Mouse (Mus musculus): ENCODE data around the gene Npm1. TPM values are rescaled to one million over a fixed set of nuclear protein-coding genes. Genes with fewer than 3 reads are reported as not detected.

The Npm1 gene
- polyA plus RNA-seq, 1 experiment = 267 TPM

- TF ChIP-seq POLR2A (IDR thresholded peaks at IDR 0.05; ENCODE audit: borderline replicate concordance, insufficient read depth, low read length) (no peak), CTCF (IDR thresholded peaks at IDR 0.05; ENCODE audit: borderline replicate concordance, insufficient read depth, low read depth, low read length) (no peak)
- Histone ChIP-seq H3K4me1 (ENCODE audit: control insufficient read depth, insufficient read depth, low read length) (no peaks in the 10 kb centered on the region), H3K27me3 (ENCODE audit: control insufficient read depth, insufficient read depth, low read length) (peaks cover 3% of the 10 kb centered on the region; the same call in 1 of the 2 replicates), H3K27ac (ENCODE audit: insufficient read depth, low read length) (no peak overlapping the region), H3K4me3 (replicated peaks; ENCODE audit: insufficient read depth, low read depth, low read length) (no peak overlapping the region)
- DNase-seq = peak; percentile 40 to 51
- 31% methylated on average over 24 of the region's 24 CpGs for WGBS
Measured at GRCm38 (mm10) chr11:33196447-33197132, 33.6 kb upstream of the Npm1 start.

GRCm38 (mm10) chr11:33195531-33196446 is 32.8 kb upstream of the Npm1 start:
- H3K27ac ChIP-seq (ENCODE audit: insufficient read depth, low read length) = no peak overlapping the region

GRCm38 (mm10) chr11:33195061-33195460 is 32.1 kb upstream of the Npm1 start:
- TF ChIP-seq POLR2A (IDR thresholded peaks at IDR 0.05; ENCODE audit: borderline replicate concordance, insufficient read depth, low read length) (no peak), CTCF (IDR thresholded peaks at IDR 0.05; ENCODE audit: borderline replicate concordance, insufficient read depth, low read depth, low read length) (no peak)
- WGBS = 52% methylated on average over 7 of the region's 7 CpGs
- no peak overlapping the region for H3K4me3 ChIP-seq (replicated peaks; ENCODE audit: insufficient read depth, low read depth, low read length)
- H3K4me1 ChIP-seq (ENCODE audit: control insufficient read depth, insufficient read depth, low read length) = no peaks in the 10 kb centered on the region
- H3K27me3 ChIP-seq (ENCODE audit: control insufficient read depth, insufficient read depth, low read length) = peaks cover 2% of the 10 kb centered on the region; the same call in 1 of the 2 replicates
- DNase-seq = no peak
- no peak overlapping the region for H3K27ac ChIP-seq (ENCODE audit: insufficient read depth, low read length)

More at GRCm38 (mm10) chr11:33195531-33196446, 32.8 kb upstream of the Npm1 start:
- peaks cover 3% of the 10 kb centered on the region; the same call in 1 of the 2 replicates for H3K27me3 ChIP-seq (ENCODE audit: control insufficient read depth, insufficient read depth, low read length)
- H3K4me3 ChIP-seq (replicated peaks; ENCODE audit: insufficient read depth, low read depth, low read length) = no peak overlapping the region
- no peaks in the 10 kb centered on the region for H3K4me1 ChIP-seq (ENCODE audit: control insufficient read depth, insufficient read depth, low read length)
- 26% methylated on average over 25 of the region's 25 CpGs for WGBS
- TF ChIP-seq CTCF (IDR thresholded peaks at IDR 0.05; ENCODE audit: borderline replicate concordance, insufficient read depth, low read depth, low read length) (no peak), POLR2A (IDR thresholded peaks at IDR 0.05; ENCODE audit: borderline replicate concordance, insufficient read depth, low read length) (no peak)
- no peak for DNase-seq

GRCm38 (mm10) chr11:33193695-33194094 is 30.7 kb upstream of the Npm1 start:
- no peak for DNase-seq
- 37% methylated on average over 12 of the region's 12 CpGs for WGBS
- no peaks in the 10 kb centered on the region for H3K4me1 ChIP-seq (ENCODE audit: control insufficient read depth, insufficient read depth, low read length)
- no peak overlapping the region for H3K4me3 ChIP-seq (replicated peaks; ENCODE audit: insufficient read depth, low read depth, low read length)
- no peak overlapping the region for H3K27ac ChIP-seq (ENCODE audit: insufficient read depth, low read length)
- H3K27me3 ChIP-seq (ENCODE audit: control insufficient read depth, insufficient read depth, low read length) = peaks cover 2% of the 10 kb centered on the region; the same call in 1 of the 2 replicates
- no peak for TF ChIP-seq CTCF (IDR thresholded peaks at IDR 0.05; ENCODE audit: borderline replicate concordance, insufficient read depth, low read depth, low read length)

- H3K4me3 ChIP-seq (replicated peaks; ENCODE audit: insufficient read depth, low read depth, low read length) = no peak overlapping the region
- no peak overlapping the region for H3K27ac ChIP-seq (ENCODE audit: insufficient read depth, low read length)
- DNase-seq = no peak
- 92% methylated on average over 3 of the region's 3 CpGs for WGBS
- no peaks in the 10 kb centered on the region for H3K4me1 ChIP-seq (ENCODE audit: control insufficient read depth, insufficient read depth, low read length)
- H3K27me3 ChIP-seq (ENCODE audit: control insufficient read depth, insufficient read depth, low read length) = no peaks in the 10 kb centered on the region
- TF ChIP-seq POLR2A (IDR thresholded peaks at IDR 0.05; ENCODE audit: borderline replicate concordance, insufficient read depth, low read length) (no peak), CTCF (IDR thresholded peaks at IDR 0.05; ENCODE audit: borderline replicate concordance, insufficient read depth, low read depth, low read length) (no peak)
Measured at GRCm38 (mm10) chr11:33181804-33182203, 18.8 kb upstream of the Npm1 start.

- H3K4me3 ChIP-seq (replicated peaks; ENCODE audit: insufficient read depth, low read depth, low read length) = no peak overlapping the region
Measured at GRCm38 (mm10) chr11:33180701-33181116, 17.7 kb upstream of the Npm1 start.

GRCm38 (mm10) chr11:33179802-33180201 is 16.8 kb upstream of the Npm1 start:
- WGBS = 83% methylated on average over 1 of the region's 1 CpGs
- Histone ChIP-seq H3K27ac (ENCODE audit: insufficient read depth, low read length) (no peak overlapping the region), H3K27me3 (ENCODE audit: control insufficient read depth, insufficient read depth, low read length) (no peaks in the 10 kb centered on the region), H3K4me3 (replicated peaks; ENCODE audit: insufficient read depth, low read depth, low read length) (no peak overlapping the region), H3K4me1 (ENCODE audit: control insufficient read depth, insufficient read depth, low read length) (no peaks in the 10 kb centered on the region)
- TF ChIP-seq POLR2A (IDR thresholded peaks at IDR 0.05; ENCODE audit: borderline replicate concordance, insufficient read depth, low read length) (no peak), CTCF (IDR thresholded peaks at IDR 0.05; ENCODE audit: borderline replicate concordance, insufficient read depth, low read depth, low read length) (no peak)
- no peak for DNase-seq

More at GRCm38 (mm10) chr11:33180701-33181116, 17.7 kb upstream of the Npm1 start:
- Histone ChIP-seq H3K27ac (ENCODE audit: insufficient read depth, low read length) (no peak overlapping the region), H3K4me1 (ENCODE audit: control insufficient read depth, insufficient read depth, low read length) (no peaks in the 10 kb centered on the region), H3K27me3 (ENCODE audit: control insufficient read depth, insufficient read depth, low read length) (no peaks in the 10 kb centered on the region)
- TF ChIP-seq CTCF (IDR thresholded peaks at IDR 0.05; ENCODE audit: borderline replicate concordance, insufficient read depth, low read depth, low read length) = no peak
- TF ChIP-seq POLR2A (IDR thresholded peaks at IDR 0.05; ENCODE audit: borderline replicate concordance, insufficient read depth, low read length) = no peak
- 17% methylated on average over 18 of the region's 18 CpGs for WGBS
- no peak for DNase-seq
